Mouse (Mus musculus) frontal cortex, adult (tissue): ENCODE measurements at regions not wholly inside any gene's neighbourhood (a gene's known extent, or its start where the extent isn't known, plus 50 kb on each side); places are given as distances from the start of the nearest gene placed in this dataset.
A peak's percentile ranks its signal among the peaks of the same experiment; 100 is the strongest.

Source experiments
- ATAC-seq: cut with Nextera tagmentation; 2 replicates; pipeline ENCODE4 v1.9.2; 2017; ENCODE audit warnings: mild to moderate bottlenecking, moderate library complexity, mixed read lengths; ENCODE audit not compliant: low TSS enrichment

DNA sequence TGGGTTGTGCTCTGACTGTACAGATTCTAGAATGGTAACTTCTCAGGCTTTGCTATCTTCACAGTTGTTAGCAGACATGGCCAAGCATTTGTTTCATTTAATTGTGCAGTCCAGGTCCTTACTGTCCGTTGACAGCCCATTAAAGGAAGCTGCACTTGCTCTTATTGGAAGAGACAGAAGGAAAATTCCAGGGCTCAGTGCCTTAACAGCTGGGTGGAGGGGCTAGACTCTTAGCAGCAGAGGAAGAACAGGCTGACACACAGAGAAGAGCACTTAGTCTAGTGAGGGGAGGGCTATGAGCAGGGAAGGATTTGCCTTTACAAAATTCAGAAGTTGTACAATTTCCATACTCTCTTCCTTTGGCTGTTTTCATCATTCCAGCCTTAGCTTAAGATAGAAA is 161.5 kb upstream of the Ghitm start:
- peak; percentile 57; the same call in 1 of the 2 replicates for ATAC-seq

DNA sequence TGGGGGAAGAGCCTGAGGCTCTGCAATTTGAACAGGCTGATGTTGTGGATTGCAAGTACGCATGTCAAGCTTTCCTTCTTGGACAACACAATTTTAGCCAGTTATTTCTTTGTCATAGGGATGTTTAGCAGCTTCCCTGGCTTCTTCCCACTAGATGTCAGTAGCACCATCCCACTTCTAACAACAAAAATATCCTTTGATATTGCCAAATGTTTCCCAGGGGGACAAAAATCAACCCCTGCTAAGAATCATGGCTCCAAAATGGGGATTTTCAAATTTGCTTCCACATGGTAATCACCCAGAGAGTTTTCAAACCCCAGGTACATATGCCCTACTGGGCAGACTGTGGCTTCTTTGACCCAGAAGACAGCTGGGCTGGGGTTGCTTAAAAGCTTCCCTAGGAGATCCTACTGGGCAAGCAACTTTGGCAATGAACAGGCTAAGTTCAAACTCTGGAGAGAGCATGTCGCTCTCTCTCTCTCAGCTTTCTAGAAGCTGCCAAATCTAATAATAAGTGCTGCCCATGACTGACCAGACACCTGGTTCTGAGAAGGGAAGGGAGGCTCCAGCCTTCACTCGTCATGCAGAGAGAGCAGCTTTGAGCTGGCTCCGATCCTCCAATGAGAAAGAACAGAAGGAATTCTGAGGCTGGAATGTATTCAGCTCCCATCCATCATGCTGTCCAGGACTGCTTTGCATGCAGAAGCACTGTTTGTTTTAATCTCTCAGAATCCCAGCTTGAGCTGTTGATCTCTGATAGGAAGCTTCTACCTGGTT is 157.2 kb upstream of the Ghitm start:
- peak; percentile 55 for ATAC-seq

DNA sequence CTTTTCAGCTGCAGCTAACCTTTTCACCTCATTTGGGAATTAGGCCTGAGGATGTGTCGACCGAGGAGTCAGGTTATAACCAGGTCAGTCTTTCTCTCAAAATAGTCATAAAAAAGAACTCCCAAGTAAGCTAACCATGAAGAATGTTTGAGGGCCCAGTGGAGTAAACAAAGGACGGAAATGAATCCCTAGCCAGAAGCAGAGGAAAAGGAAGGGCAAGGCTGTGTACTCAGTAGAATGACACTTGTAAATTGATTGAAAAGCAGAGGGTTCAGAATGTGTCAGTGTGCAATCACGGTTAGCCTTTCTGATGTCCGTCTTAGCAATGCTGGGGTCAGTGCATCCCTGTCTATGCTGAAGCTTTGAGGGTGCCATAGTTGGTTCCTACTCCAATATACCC is 149.3 kb upstream of the Ghitm start:
- no peak for ATAC-seq

DNA sequence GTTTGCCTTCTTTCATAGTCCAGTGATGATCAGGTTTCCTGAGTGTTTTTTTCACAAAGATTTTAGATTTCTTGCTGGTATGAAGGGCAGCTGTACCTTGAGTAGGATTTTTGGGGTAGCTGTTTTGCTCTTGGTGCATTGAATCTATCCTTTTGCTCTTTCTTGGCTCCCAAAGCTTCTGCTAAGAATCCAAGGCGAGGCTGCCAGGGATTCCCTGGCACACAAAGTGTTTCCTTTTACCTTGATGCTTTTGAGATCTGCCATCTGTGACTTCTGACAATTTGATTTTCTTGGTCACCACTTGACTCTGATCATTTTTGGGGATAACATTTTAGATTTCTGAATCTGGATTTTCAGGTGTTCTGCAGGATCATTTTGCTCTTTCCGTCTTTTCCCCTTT is 144.3 kb upstream of the Ghitm start:
- ATAC-seq: no peak

DNA sequence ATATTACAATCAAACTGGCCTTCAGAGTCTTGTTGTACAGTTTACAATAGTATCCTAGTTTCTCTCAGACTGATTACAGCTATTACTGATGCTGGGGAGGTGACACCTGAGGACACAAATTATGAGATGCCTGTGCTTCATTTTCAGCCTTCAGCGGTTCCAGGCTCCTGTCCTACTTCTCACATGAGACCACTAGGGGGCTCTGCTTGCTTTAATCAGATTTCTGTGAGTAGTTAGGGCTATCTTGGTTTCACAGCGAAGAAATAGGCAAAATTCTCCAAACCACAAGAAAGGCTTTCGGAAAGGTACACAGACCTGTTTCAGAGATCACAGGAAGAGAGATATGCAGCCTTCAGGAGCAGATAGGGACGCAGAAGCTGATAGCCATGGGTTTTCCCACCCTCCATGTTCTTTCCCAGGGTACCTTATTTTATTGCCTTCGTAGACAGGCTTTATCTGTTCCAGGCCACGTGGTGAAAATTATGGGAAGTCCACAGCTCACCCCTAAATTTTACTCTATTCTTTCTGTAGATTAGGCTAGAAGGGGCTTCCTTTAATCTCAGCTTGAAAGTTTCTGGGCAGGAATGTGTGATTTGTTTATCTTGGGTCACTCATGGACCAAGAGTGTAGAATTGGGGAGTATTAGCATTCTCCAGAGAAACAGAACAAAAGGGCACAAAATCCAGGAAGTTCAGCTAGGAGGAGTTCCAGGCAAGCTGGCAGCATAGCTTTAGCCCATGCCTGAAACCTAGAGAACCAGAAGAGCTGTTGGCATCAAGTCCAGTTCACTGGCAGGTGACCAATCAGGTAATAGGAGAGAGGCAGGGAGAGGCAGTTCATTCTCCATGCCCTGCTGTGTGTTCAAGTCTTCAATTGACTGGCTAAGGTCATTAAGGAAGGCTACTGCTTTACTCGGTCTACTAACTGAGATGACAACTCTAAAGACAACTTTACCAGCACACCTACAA is 141.9 kb upstream of the Ghitm start:
- peak; percentile 95 for ATAC-seq

DNA sequence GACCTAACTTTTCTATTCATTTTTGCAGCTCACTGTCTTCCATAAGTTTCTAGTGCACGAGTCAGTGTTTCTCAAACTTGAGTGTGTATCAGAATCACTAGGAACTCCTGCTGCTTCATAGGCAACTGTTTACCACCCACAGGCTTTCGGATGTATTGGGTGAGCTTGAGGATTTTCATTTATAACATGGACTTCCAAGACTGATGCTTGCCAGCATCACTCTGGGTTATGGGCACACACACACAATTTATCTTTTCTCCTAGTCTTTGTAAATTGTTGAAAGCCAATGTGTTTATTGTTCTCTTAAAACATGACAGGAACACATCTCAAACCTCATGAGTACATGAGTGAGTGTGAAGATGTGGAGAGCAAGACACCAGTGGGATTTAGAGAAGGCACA is 137.0 kb upstream of the Ghitm start:
- ATAC-seq: no peak

DNA sequence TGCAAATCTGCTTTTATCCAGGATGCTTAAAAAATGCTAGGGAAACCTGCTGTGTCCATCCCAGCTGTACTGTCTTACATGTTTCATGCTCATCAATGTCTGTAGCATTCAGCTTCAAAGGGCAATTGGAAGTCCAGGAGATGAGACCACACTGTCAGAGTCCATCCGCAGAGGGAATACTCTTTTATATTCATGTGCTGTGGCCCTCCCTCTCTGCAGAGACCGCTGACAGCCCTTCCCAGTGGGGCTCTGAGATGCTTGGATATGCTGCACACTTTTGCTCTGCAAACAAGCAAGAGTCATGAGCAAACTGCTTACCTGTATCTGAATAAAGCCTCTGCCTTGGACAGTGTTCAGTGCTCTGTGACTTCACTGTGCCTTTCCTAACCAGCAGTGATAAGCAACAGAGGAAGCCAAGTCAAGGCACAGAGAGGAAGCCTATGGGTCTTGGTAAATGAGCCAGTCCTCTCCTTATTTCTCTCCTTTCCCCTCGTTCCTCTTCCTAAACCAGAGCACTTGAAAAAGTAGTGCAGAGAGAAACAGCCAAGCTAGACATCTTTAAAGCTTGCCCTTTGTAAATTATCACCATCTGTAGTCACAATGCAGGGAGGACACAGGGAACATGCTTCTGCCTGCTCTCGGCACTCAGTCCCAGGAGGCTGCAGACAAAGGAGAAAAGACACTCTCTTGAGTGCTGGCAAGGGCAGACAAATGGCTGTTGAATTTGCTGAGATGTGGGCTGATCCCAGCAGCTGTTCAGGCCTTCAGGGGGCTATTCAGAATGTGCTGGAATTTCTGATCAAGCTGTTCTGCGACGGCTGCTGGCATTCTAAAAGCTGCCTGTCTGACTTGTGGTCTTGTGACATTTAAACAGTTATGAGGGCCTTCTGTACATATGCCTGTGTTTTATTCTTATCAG is 136.2 kb upstream of the Ghitm start:
- peak; percentile 57 for ATAC-seq

DNA sequence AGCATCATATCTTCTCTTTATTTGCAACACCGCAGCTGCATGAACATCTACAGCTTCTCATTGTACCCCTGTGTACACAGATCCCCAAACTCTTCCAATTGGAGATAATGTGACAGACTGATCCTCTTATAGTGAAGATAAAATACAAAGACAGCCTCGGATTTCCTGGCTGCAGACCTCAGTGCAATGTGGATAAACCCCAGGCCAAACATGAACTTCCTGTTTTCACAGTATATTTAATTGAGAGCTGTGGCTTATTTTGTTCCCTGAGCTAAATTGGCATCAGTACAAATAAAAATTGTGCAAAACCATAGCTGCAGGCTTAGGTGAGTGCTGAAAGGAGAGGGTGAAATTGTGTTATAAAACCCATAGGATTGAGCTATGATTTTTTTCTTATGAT is 134.8 kb upstream of the Ghitm start:
- no peak for ATAC-seq

DNA sequence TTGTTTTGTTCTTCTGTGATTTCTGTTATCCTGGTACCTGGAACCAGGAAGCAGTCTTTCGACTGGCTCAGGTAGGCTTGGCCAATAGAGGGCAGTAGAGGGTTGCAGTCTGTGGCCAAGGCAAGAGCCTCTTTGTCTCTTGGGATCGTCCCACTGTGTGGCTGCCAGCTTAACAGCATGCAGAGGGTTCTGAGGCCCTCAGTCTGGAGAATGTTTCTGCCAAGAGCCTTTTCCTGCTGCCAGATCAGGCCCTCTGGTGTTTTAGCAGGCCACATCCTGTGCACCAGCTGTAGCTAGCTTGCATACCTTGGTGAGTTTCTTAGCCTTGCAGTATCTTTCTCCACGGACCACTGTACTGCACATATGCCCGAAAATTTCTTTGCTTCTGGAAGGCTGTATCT is 103.6 kb upstream of the Ghitm start:
- ATAC-seq: peak; percentile 95

DNA sequence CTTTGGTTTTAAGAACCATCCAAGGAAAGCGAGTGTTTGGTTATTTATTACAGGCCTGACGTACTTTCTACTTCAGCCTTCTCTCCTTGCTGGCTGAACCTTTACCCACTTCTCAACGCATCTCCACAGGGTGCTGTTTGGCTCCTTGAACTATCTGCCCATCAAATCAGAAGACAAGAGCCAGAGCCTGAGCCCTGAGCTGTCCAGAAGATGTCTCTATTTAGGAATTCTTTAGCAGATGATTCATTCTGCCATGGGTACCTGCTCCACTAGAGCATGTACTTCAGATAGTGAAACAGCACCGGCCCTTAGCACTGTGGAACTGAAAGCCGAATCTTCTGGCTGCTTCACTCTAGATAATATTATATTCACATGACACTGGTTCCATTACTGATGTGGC is 102.1 kb upstream of the Ghitm start:
- ATAC-seq: no peak

DNA sequence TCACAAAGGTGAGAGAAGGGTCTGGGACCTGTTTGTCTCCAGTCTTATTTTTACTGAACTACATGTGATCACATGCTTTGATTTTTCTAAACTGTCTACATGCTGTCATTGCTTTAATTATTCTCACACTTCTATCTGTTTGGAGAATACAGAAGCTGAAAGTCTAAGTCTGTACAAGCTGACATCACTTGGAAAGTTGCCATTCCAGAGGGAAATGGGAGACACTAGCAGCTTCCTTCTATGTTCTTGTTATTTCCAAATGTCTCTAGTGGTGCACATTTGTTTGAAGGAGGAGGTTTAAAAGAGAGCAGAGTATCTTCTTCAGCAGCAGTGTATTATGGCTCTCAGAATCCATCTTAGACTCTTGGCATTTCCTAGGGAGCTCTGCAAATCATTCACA is 73.2 kb upstream of the Ghitm start:
- ATAC-seq: peak; percentile 87

DNA sequence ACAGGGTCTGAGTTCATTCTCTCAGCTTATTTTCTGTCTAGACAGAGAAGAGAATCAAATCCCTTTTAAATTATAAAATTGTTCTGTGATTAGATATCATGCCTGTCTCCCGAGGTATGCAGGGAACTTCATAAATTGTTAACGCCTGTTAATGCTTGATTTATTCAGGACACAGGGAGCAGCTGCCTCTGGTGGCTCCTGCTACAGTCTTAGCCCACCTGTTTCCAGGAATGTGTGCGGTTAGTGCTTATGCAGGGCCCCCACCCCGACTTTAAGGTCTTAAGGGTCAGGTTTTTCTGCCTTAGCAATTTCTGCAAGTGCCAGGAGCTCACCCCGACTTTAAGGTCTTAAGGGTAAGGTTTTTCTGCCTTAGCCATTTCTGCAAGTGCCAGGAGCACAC is 54.7 kb upstream of the Ghitm start:
- ATAC-seq: no peak
